Mouse (Mus musculus) MEL (cell line): ENCODE measurements around the gene Pgm2.

Source experiments
- CTCF ChIP-seq, 3 experiments: IDR thresholded peaks in 2 of 3; conservative IDR thresholded peaks in 1 of 3; 2 replicates each; pipeline ENCODE4 v1.5.1; 2011 to 2012; ENCODE audit warnings: low read length in 3 of 3, low read depth in 2 of 3, mild to moderate bottlenecking in 2 of 3, improper control_type of control experiment in 1 of 3, inconsistent platforms in 1 of 3, mixed read lengths in 1 of 3, moderate library complexity in 1 of 3; ENCODE audit not compliant: control insufficient read depth in 1 of 3, insufficient read depth in 1 of 3, poor library complexity in 1 of 3, severe bottlenecking in 1 of 3
- E2F4 ChIP-seq: IDR thresholded peaks from 2 replicates; pipeline ENCODE4 v1.6.1; 2011; ENCODE audit warnings: low read depth, low read length, improper control_type of control experiment, borderline replicate concordance
- EP300 ChIP-seq, 2 experiments: IDR thresholded peaks; 2 replicates each; pipeline ENCODE4 v1.6.1; 2011; ENCODE audit warnings: improper control_type of control experiment in 2 of 2, low read length in 2 of 2, low read depth in 1 of 2, mild to moderate bottlenecking in 1 of 2
- KAT2A ChIP-seq: conservative IDR thresholded peaks from 2 replicates; pipeline ENCODE4 v1.6.1; 2012; ENCODE audit warnings: low read depth, low read length, improper control_type of control experiment, inconsistent platforms
- MAX ChIP-seq: IDR thresholded peaks from 2 replicates; pipeline ENCODE4 v1.6.1; 2011; ENCODE audit warnings: low read length, improper control_type of control experiment
- MEF2A ChIP-seq: IDR thresholded peaks from 2 replicates; pipeline ENCODE4 v1.6.1; 2014; ENCODE audit warnings: low read depth, mild to moderate bottlenecking, inconsistent platforms, low read length, improper control_type of control experiment; ENCODE audit not compliant: poor library complexity, insufficient replicate concordance, severe bottlenecking; ENCODE audit errors: extremely low read depth
- NRF1 ChIP-seq: IDR thresholded peaks from 2 replicates; pipeline ENCODE4 v1.6.1; 2014; ENCODE audit warnings: low read depth, mild to moderate bottlenecking, inconsistent platforms, low read length, improper control_type of control experiment, moderate library complexity; ENCODE audit not compliant: poor library complexity, insufficient read depth, severe bottlenecking
- POLR2A ChIP-seq, 2 experiments: IDR thresholded peaks; 2 replicates each; pipeline ENCODE4 v1.6.1; 2011 to 2012; ENCODE audit warnings: low read length in 2 of 2, mild to moderate bottlenecking in 2 of 2, control low read depth in 1 of 2, improper control_type of control experiment in 1 of 2, low read depth in 1 of 2, moderate library complexity in 1 of 2; ENCODE audit not compliant: control insufficient read depth in 1 of 2, insufficient read depth in 1 of 2, poor library complexity in 1 of 2
- SMC3 ChIP-seq: IDR thresholded peaks from 2 replicates; pipeline ENCODE4 v1.6.1; 2011; ENCODE audit warnings: low read depth, low read length, improper control_type of control experiment
- TAL1 ChIP-seq: IDR thresholded peaks from 2 replicates; pipeline ENCODE4 v1.6.1; 2012; ENCODE audit warnings: mild to moderate bottlenecking, inconsistent platforms, low read length, moderate library complexity, mixed read lengths
- TBP ChIP-seq: IDR thresholded peaks from 2 replicates; pipeline ENCODE4 v1.8.0; 2011; ENCODE audit warnings: low read depth, low read length, improper control_type of control experiment
- USF2 ChIP-seq, 2 experiments: IDR thresholded peaks; 2 replicates each; pipeline ENCODE4 v1.6.1; 2011 to 2012; ENCODE audit warnings: improper control_type of control experiment in 2 of 2, low read length in 2 of 2, borderline replicate concordance in 1 of 2, inconsistent platforms in 1 of 2, low read depth in 1 of 2, mild to moderate bottlenecking in 1 of 2; ENCODE audit not compliant: insufficient read depth in 1 of 2

DNA sequence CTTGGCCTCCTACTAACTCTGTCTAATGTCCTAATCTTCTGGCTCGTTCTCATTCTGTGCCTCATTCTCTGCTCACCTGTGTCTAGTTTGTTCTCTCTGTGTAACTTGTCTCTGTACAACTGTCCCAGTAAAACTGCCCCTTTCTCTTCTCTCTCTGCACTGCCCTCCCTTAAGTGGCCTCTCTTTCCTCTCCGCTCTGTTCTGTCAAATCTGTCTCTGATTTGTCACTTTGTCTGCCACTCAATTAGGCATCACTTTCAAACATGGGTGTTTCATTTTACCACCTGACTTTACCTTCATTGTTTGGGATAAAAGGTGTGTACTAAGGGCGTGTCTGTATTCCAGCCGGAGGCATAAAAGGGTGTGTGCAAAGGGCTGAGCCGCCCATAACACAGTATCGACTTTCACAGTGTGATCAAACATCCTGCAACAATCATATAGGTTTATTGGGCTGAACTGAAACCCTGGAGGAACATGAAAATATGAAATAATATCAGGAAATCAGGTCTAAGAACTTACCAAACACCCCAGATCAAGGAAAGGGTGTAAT lies 27.2 kb upstream of the Pgm2 start:
- TF ChIP-seq MAX (no peak), CTCF (IDR thresholded peaks at IDR 0.05 in 2 of 3, conservative IDR thresholded peaks at IDR 0.05 in 1 of 3; ENCODE audit: control insufficient read depth in 1 of 3, insufficient read depth in 1 of 3, low read depth in 2 of 3, low read length in 3 of 3, poor library complexity in 1 of 3, severe bottlenecking in 1 of 3) (no peak), KAT2A (no peak), MEF2A (no peak), TAL1 (no peak), POLR2A (IDR thresholded peaks at IDR 0.05; ENCODE audit: control insufficient read depth in 1 of 2, insufficient read depth in 1 of 2, low read depth in 1 of 2, low read length in 2 of 2, poor library complexity in 1 of 2) (no peak), E2F4 (no peak), EP300 (IDR thresholded peaks at IDR 0.05; ENCODE audit: low read depth in 1 of 2, low read length in 2 of 2) (no peak), NRF1 (no peak), USF2 (IDR thresholded peaks at IDR 0.05; ENCODE audit: borderline replicate concordance in 1 of 2, insufficient read depth in 1 of 2, low read depth in 1 of 2, low read length in 2 of 2) (no peak), TBP (no peak), SMC3 (no peak)
